Mouse (Mus musculus) bone marrow, adult 2 months (tissue): ENCODE measurements around the gene Ube2d2b. TPM values are rescaled to one million over a fixed set of nuclear protein-coding genes. Genes with fewer than 3 reads are reported as not detected.

Source experiments
- H3K27ac ChIP-seq: fragments of 200-500 bp; 2 replicates; pipeline ENCODE4 v1.5.1; 2012; ENCODE audit warnings: low read depth, mild to moderate bottlenecking, control low read depth, inconsistent platforms, low read length; ENCODE audit not compliant: control insufficient read depth, poor library complexity, insufficient read depth
- H3K4me1 ChIP-seq: fragments of 200-500 bp; 2 replicates; pipeline ENCODE4 v1.6.1; 2011; ENCODE audit warnings: low read length; ENCODE audit not compliant: control insufficient read depth, insufficient read depth
- H3K4me3 ChIP-seq: fragments of 200-500 bp; replicated peaks from 2 replicates; pipeline ENCODE3; 2011; ENCODE audit warnings: mild to moderate bottlenecking, low read depth, low read length, control low read depth; ENCODE audit not compliant: control insufficient read depth
- CTCF ChIP-seq: fragments of 200-500 bp; IDR thresholded peaks from 2 replicates; pipeline ENCODE4 v1.5.1; 2011; ENCODE audit warnings: low read length, control low read depth; ENCODE audit not compliant: control insufficient read depth, insufficient read depth
- POLR2A ChIP-seq: fragments of 200-500 bp; IDR thresholded peaks from 2 replicates; pipeline ENCODE4 v1.6.1; 2011; ENCODE audit warnings: low read depth, mild to moderate bottlenecking, control low read depth, low read length, borderline replicate concordance; ENCODE audit not compliant: control insufficient read depth
- WGBS: fragments of 180-500 bp; shearing (Covaris S2); methylation state at CpG from one replicate; pipeline ENCODE4 v1.1.7; 2018; 5-methylcytosine and 5-hydroxymethylcytosine counted together
- polyA plus RNA-seq: library from polyadenylated mRNA; stranded (reverse); fragments of >200 nt; gene quantifications from 2 replicates; pipeline ENCODE4 v1.2.4, GENCODE M21; 2011; ENCODE audit warnings: low replicate concordance; ENCODE audit not compliant: missing spikeins, insufficient read depth, insufficient read length

Gene Ube2d2b
- polyA plus RNA-seq, 1 experiment = not detected

DNA sequence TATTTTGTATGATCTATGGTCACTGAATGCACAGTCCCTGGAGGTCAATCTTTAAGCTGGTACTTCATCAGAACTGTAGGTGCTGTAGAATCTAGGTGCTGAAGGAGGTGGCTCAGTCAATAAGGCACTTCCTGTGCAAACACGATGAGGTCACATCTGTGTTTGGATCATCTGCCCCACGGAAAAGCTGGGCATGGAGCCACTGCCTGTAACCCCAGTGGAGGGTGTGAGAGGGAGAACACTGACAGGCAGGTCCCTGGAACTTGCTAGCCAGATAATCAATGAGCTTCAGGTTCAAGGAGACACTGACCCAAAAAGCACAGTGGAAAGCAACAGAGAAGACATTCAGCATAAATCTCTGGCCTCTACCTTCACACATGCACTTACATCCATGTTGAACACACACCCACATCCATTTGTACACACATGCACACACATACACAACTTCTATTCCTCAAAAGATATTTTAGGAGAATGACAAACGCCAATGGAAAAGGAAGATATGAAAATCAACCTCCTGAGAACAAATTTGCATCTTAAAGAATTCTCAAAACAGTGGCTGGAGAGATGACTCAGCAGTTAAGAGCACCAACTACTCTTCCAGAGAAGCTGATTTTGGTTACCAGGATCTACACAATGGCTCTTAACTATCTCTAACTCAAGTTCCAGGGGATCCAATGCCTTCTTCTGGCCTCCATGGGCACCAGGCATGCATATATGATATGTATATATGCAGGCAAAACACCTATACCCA, 9.2 kb downstream of the Ube2d2b start:
- Histone ChIP-seq H3K4me1 (no peaks in the 10 kb centered on the region), H3K4me3 (no peak overlapping the region), H3K27ac (no peak overlapping the region)
- no peak for TF ChIP-seq POLR2A
- no peak for TF ChIP-seq CTCF
- WGBS = 27% methylated on average over 3 of the region's 3 CpGs

DNA sequence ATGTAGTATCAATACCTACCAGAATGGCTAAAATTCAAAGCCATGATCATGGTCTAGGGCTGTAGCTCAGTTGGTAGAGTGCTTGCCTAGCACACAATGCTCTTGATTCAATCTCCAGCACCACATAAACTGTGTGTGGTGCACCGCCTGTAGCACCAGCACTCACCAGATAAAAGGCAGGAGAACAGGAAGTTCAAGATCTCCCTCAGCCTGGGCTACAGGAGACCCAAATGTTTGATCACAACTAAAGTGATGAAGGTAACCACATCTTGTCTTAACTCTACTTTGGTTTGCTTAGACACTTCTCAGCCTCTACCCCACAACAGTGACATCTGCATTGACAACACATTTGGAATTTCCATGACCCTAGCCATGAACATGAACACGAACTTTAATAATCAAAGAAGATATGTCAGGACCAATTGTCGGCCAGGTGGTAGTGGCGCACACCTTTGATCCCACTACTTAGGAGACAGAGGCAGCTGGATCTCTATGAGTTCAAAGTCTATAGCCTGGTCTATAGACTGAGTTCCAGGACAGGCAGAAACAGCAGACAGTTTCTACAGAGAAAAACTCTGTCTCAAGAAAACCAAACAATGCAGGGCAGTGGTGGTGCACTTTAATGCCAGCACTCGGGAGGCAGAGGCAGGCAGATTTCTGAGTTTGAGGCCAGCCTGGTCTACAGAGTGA, 10.8 kb downstream of the Ube2d2b start:
- WGBS = 81% methylated on average over 5 of the region's 5 CpGs
- H3K27ac ChIP-seq = no peak overlapping the region
- no peaks in the 10 kb centered on the region for H3K4me1 ChIP-seq
- H3K4me3 ChIP-seq = no peak overlapping the region
- no peak for TF ChIP-seq POLR2A
- TF ChIP-seq CTCF = no peak

DNA sequence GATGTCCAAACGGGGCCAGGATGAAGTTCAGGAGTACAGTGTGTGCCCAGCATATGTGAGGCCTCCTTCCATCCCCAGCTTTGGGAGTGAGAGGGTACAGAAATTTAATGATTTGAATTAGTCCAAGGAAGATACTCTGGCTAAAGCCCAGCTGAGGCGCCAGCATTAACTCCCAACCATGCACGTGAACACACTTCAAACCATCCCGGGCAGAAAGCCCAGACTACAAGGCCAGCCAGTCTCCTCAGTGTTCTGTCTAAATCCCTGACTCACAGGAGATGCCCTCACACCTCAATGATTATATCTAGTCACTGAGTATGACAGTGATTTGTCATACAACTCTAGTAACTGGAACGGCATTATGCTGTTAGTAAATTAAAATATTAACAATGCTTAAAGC, 17.4 kb downstream of the Ube2d2b start:
- no peak overlapping the region for H3K4me3 ChIP-seq
- WGBS = 91% methylated on average over 5 of the region's 5 CpGs
- no peak for TF ChIP-seq POLR2A
- TF ChIP-seq CTCF = no peak
- H3K4me1 ChIP-seq = no peaks in the 10 kb centered on the region
- no peak overlapping the region for H3K27ac ChIP-seq

DNA sequence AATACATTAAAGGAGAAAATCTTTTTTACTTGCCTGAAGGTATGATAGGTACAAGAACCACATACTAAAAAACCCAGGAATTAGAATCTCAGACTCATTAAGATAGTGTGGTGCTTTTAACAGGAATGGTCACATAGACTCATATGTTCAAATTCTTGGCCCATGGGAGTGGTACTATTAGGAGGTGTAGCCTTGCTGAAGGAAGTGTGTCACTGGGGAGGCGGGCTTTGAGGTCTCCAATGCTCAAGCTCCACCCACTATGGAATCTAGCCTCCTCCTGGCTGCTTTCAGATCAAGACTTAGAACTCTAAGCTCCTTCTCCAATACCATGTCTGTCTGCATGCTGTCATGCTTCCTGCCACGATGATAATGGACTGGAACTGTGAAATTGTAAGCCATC, 17.9 kb downstream of the Ube2d2b start:
- no peaks in the 10 kb centered on the region; the same call in 1 of the 2 replicates for H3K4me1 ChIP-seq
- WGBS = 76% methylated on average over 2 of the region's 2 CpGs
- TF ChIP-seq POLR2A = no peak
- TF ChIP-seq CTCF = no peak
- no peak overlapping the region for H3K4me3 ChIP-seq
- no peak overlapping the region for H3K27ac ChIP-seq

DNA sequence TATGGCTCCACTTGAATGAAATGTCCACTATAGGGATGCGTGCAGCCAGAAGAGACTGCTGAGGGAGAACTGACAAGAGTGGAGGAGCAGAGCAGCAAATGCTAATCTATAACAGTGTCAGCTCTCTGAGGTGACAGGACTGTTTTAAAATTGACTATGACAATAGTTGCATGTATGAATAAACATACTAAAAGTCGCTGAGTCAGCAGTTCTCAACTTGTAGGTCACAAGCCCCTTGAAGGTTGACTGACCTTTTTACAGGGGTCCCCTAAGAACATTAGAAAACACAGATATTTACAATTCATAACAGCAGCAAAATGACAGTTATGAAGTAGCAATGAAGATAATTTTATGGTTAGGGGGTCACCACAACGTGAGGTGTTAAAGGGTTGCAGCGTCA, 19.1 kb downstream of the Ube2d2b start:
- Histone ChIP-seq H3K4me3 (no peak overlapping the region), H3K4me1 (no peaks in the 10 kb centered on the region; the same call in 1 of the 2 replicates), H3K27ac (no peak overlapping the region)
- TF ChIP-seq POLR2A (no peak), CTCF (no peak)
- 85% methylated on average over 4 of the region's 4 CpGs for WGBS

DNA sequence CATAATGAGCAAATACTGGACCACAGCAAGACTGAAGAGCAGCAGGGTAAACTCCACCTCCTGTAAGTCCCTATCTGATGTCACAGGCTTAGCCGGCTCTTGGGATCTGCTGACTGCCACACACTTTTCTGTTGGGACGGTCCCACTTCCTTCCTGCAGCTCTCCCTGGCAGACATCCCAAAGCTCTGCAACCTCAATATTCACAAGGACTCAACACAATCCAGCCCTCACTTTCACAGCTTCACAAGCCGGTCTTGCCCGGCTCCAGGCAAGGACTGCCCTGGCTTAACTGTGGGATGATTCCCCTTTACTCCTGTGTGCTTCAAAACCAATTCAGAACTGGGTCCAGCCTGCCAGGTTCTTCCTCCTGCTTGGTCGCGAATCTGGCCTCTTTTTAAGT, 23.9 kb downstream of the Ube2d2b start:
- no peak overlapping the region for H3K27ac ChIP-seq
- WGBS = 17% methylated on average over 6 of the region's 6 CpGs

DNA sequence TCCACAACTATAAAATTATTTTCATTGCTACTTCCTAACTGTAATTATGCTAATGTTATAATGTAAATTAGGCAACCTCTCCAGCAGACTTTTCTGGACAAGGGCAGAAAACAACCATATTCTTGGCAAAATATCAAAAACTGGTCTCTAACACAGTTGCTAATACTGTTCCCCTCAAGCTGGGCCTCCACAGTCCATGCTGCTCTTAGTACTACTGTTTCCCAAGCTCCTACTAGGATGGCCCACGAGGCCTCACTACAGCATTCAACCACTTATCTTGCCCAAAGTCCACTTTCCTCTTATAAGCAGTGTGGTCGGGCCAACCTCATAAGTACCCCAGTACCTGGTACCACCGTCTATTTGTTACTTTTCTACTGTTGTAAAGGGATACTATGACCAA, 24.7 kb downstream of the Ube2d2b start:
- WGBS = 49% methylated on average over 3 of the region's 3 CpGs
- Histone ChIP-seq H3K27ac (no peak overlapping the region), H3K4me1 (no peaks in the 10 kb centered on the region; the same call in 1 of the 2 replicates), H3K4me3 (no peak overlapping the region)
- TF ChIP-seq CTCF (no peak), POLR2A (no peak)

More for the DNA sequence above, 23.9 kb downstream of the Ube2d2b start:
- no peak overlapping the region for H3K4me3 ChIP-seq
- H3K4me1 ChIP-seq = no peaks in the 10 kb centered on the region; the same call in 1 of the 2 replicates
- no peak for TF ChIP-seq CTCF
- no peak for TF ChIP-seq POLR2A

DNA sequence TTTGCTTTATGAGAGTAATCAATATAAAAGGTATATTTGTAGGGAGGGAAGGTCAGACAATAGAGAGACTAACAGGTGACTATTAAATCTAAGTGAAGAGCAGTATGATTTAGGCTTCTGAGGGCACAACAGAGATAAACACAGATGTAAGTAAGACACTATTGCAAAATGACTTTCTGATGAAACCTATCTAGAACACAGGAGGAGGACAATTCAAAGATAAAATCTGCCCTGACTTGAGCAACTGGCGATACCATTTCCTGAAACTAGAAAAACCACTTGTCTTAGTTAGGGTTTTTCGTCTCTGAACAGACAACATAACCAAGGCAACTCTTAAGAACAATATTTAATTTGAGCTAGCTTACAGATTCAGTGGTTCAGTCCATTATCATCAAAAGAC, 25.6 kb downstream of the Ube2d2b start:
- no peak overlapping the region for H3K4me3 ChIP-seq
- H3K4me1 ChIP-seq = no peaks in the 10 kb centered on the region; the same call in 1 of the 2 replicates
- TF ChIP-seq POLR2A (no peak), CTCF (no peak)
- WGBS = 15% methylated on average over 2 of the region's 2 CpGs
- H3K27ac ChIP-seq = no peak overlapping the region

DNA sequence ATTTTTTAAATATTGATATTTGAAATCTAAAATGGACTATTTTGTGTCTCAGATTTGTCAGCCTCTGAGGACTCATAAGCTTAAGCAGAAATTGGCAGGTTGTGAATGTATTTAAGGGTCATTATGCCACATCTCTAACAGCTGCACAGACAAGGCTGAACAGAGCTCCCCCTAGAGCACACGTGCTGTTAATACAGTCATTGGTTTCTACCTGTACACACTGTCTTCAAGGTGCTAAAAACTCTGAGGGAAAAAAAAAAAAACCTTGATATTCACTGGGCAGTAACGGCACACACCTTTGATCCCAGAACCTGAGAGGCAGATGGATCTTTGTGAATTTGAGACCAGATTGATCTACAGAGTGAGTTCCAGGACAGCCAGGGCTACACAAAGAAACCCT, 29.1 kb downstream of the Ube2d2b start:
- Histone ChIP-seq H3K27ac (no peak overlapping the region), H3K4me1 (no peaks in the 10 kb centered on the region; the same call in 1 of the 2 replicates), H3K4me3 (no peak overlapping the region)
- 48% methylated on average over 2 of the region's 2 CpGs for WGBS
- peak; percentile 48 for TF ChIP-seq CTCF
- no peak for TF ChIP-seq POLR2A
